Mouse (Mus musculus) kidney, embryonic 14.5 days (tissue): ENCODE results near the gene Zar1. TPM values are rescaled to one million over a fixed set of nuclear protein-coding genes. Genes with fewer than 3 reads are reported as not detected.
"Not testable (repeated sequence)": the region's sequence is repeated elsewhere in the genome, so short reads cannot be mapped to it uniquely, and the experiment has no call there.

Experiments
- ATAC-seq: fragments of 200-750 bp; cut with Nextera tagmentation; 2 replicates; pipeline ENCODE4 v1.8.0; 2017; ENCODE audit warnings: moderate number of reproducible peaks, mild to moderate bottlenecking, moderate TSS enrichment, moderate library complexity; ENCODE audit not compliant: low FRiP score, low TSS enrichment
- H3K27ac ChIP-seq: fragments of 300-500 bp; sonication (generic); 2 replicates; pipeline ENCODE4 v1.5.1; 2014; ENCODE audit warnings: low read depth, mild to moderate bottlenecking, low read length, moderate library complexity, mixed read lengths
- H3K27me3 ChIP-seq: fragments of 300-500 bp; sonication (generic); 2 replicates; pipeline ENCODE4 v1.6.1; 2014; ENCODE audit warnings: mild to moderate bottlenecking, low read length; ENCODE audit not compliant: control insufficient read depth, insufficient read depth
- H3K36me3 ChIP-seq: fragments of 300-500 bp; sonication (generic); 2 replicates; pipeline ENCODE4 v1.6.1; 2014; ENCODE audit warnings: low read length, mixed read lengths; ENCODE audit not compliant: control insufficient read depth, insufficient read depth
- H3K4me1 ChIP-seq: fragments of 300-500 bp; sonication (generic); 2 replicates; pipeline ENCODE4 v1.6.1; 2014; ENCODE audit warnings: low read length, mixed read lengths; ENCODE audit not compliant: control insufficient read depth, insufficient read depth
- H3K4me2 ChIP-seq: fragments of 300-500 bp; sonication (generic); replicated peaks from 2 replicates; pipeline ENCODE4 v1.6.1; 2014; ENCODE audit warnings: low read depth, mild to moderate bottlenecking, low read length
- H3K4me3 ChIP-seq: fragments of 300-500 bp; sonication (generic); 2 replicates; pipeline ENCODE4 v1.5.1; 2014; ENCODE audit warnings: mild to moderate bottlenecking, low read length
- H3K9ac ChIP-seq: fragments of 300-500 bp; sonication (generic); 2 replicates; pipeline ENCODE4 v1.6.1; 2014; ENCODE audit warnings: low read depth, mild to moderate bottlenecking, low read length, moderate library complexity
- H3K9me3 ChIP-seq: fragments of 300-500 bp; sonication (generic); 2 replicates; pipeline ENCODE4 v1.6.1; 2016; ENCODE audit warnings: low read length; ENCODE audit not compliant: control insufficient read depth
- WGBS: fragments of 180-500 bp; shearing (Covaris S2); extraction: QIAGEN DNeasy Blood & Tissue Kit; methylation state at CpG from one replicate; pipeline ENCODE4 v1.1.7; 2014; 5-methylcytosine and 5-hydroxymethylcytosine counted together
- polyA plus RNA-seq: library from polyadenylated mRNA; unstranded; fragments of >200 nt; fragmentation: Nextera tagmentation; extraction: Ambion mirVana; gene quantifications from 2 replicates; pipeline ENCODE4 v1.2.1, GENCODE M21; 2014

Gene Zar1
- polyA plus RNA-seq, 1 experiment from 2014 or later, result 0.45 TPM

DNA sequence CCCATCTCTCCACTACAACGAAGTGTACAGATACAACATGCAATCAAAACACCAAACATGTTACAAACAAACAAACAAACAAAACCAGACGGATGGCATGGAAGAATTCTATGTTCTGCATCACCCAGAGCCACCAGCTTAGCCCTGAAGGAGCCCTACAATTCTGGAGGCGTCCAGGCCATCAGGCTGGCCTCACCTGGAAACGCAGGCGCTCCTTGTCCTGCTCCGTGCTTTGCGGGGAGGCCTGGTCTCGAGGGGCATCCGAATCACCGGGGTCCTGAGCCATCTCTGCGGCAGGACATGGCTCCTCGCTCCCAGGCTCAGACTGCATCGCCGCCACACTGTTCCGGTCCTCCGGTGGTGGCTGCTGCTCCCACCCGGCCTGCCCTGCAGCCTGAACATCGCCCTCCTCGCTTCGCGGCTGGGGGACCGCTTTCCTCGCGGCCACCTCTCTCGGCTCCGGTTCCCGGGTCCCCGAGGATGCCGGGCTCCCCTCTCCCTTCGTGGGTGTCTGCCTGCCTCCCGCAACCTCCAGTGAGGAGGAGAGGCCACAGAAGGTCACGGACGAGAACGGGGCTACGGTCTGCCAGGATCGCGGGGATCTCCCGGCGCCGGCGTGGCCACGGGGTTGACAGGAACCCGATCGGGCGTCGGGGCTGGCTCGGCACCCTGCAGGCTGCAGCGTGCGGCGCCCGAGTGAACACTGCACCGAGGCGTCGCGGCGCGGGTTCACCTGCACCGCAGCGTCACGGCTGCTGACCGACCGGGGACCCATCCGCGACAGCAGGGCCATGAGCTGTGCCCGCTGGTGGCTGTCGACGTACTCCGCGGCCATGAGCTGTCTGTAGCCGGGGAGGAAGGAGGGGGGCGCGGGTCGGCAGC is 725 bp downstream of the Zar1 start:
- not testable (repeated sequence) for H3K4me1 ChIP-seq, H3K36me3 ChIP-seq, H3K27ac ChIP-seq, H3K27me3 ChIP-seq, H3K9me3 ChIP-seq
- 4% methylated on average over 54 of the region's 73 CpGs for WGBS
- peak overlapping the region; percentile 57 for H3K9ac ChIP-seq
- H3K4me3 ChIP-seq, result peak overlapping the region; percentile 41
- peak; percentile 76 for ATAC-seq
- peak overlapping the region; percentile 75 for H3K4me2 ChIP-seq

DNA sequence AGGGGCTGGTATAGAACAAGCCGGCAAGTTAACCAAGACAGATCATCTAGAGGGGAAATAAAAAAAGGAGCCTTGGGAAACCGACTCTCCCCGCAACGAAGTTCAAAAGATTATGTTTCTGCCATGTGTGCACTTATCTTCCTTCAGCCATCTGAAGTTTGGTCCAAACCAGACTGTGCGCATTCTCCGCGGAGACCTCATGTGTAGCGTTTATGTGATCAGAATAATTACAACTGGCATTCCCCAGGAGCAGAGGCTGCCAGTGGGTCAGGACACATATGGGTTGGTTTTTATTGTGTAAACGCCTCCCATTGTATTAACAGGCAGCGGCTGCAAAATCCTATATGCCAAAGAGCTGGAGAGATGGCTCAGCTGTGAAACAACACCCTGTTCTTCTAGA is 1.5 kb downstream of the Zar1 start:
- WGBS, result 50% methylated on average over 10 of the region's 10 CpGs
- not testable (repeated sequence) for H3K4me1 ChIP-seq, H3K9me3 ChIP-seq, H3K9ac ChIP-seq, H3K27ac ChIP-seq, H3K4me2 ChIP-seq, H3K4me3 ChIP-seq, H3K36me3 ChIP-seq, H3K27me3 ChIP-seq, ATAC-seq

DNA sequence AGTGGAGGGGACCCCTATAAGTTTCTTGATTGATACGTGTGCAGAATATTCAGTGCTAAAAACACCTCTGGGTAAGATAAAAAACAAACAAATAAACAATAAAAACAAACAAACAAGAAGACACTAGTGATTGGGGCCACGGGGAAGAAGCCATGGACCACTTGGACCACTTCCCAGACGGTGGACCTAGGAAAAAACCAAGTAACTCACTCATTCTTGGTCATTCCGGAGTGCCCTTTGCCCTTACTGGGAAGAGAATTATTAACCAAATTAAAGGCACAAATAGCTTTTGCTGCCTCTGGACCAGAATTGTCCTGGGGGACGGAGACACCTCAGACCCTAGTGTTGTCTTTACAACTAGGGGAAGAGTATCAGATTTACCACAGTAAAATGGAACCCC is 15.4 kb downstream of the Zar1 start:
- H3K4me3 ChIP-seq, result no peak overlapping the region
- 86% methylated on average over 5 of the region's 5 CpGs for WGBS
- H3K4me1 ChIP-seq, result no peaks in the 10 kb centered on the region
- H3K27ac ChIP-seq, result no peak overlapping the region
- H3K27me3 ChIP-seq, result no peaks in the 10 kb centered on the region
- no peak overlapping the region for H3K4me2 ChIP-seq
- H3K36me3 ChIP-seq, result no peaks in the 10 kb centered on the region
- no peak for ATAC-seq
- no peak overlapping the region for H3K9ac ChIP-seq
- H3K9me3 ChIP-seq, result peaks cover 7% of the 10 kb centered on the region; the same call in 1 of the 2 replicates

DNA sequence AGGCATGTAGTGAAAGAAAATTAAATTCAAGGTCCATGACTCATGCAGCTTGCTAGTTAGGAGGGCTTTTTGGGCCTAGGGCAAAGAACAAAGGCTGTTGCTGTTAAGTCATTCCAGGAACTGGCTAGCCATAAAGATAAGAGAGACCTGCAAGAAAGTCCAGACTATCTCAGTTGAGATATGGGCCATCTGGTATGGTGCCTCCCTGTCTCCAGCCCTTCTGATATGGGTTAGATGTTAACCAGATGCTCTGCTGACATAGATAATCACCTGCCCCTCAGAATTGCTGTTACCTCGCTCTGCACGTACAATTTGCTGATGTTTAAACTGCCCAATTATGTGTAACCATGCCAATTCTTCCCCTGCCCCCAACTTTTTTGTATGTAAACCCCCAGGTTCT is 17.9 kb downstream of the Zar1 start:
- not testable (repeated sequence) for H3K4me3 ChIP-seq, H3K27ac ChIP-seq, H3K4me1 ChIP-seq, H3K9ac ChIP-seq, H3K36me3 ChIP-seq, H3K9me3 ChIP-seq, H3K4me2 ChIP-seq, ATAC-seq, H3K27me3 ChIP-seq
- 85% methylated on average over 2 of the region's 2 CpGs for WGBS

DNA sequence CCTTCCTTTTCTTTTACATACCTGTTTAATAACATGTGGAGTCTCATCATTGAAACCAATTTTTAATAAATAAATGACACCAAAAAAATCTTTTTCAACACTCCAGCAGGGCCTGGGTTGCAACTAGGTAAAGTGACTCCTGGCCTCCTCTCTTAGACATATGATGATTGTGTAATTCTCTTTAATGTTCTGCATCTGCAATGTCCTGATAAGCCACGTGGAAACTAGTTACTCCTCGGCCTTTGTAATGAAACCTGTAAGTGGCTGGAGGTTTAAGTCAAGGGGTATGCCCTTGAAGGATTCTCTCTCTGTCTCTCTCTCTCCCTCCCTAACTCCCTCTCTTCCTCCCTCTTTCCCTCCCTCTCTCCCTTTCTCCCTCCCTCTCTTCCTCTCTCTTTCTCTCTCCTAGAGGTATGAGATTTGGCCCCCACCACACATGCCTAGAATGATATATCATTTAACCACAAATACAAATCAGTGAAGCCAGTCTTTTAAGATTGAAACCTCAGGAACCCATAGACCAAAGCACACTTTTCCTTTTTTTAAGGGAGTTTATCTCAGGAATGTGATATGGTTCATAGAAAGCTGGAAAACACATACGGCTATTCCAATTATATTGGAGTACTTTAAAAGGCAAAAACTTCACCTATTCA is 20.0 kb downstream of the Zar1 start:
- no peaks in the 10 kb centered on the region for H3K9me3 ChIP-seq
- no peaks in the 10 kb centered on the region; the same call in 1 of the 2 replicates for H3K36me3 ChIP-seq
- 77% methylated on average over 3 of the region's 3 CpGs for WGBS
- ATAC-seq, result no peak
- H3K4me3 ChIP-seq, result no peak overlapping the region
- H3K27ac ChIP-seq, result no peak overlapping the region
- H3K4me2 ChIP-seq, result no peak overlapping the region
- H3K27me3 ChIP-seq, result no peaks in the 10 kb centered on the region
- H3K9ac ChIP-seq, result no peak overlapping the region
- H3K4me1 ChIP-seq, result peaks cover 6% of the 10 kb centered on the region; the same call in 1 of the 2 replicates

DNA sequence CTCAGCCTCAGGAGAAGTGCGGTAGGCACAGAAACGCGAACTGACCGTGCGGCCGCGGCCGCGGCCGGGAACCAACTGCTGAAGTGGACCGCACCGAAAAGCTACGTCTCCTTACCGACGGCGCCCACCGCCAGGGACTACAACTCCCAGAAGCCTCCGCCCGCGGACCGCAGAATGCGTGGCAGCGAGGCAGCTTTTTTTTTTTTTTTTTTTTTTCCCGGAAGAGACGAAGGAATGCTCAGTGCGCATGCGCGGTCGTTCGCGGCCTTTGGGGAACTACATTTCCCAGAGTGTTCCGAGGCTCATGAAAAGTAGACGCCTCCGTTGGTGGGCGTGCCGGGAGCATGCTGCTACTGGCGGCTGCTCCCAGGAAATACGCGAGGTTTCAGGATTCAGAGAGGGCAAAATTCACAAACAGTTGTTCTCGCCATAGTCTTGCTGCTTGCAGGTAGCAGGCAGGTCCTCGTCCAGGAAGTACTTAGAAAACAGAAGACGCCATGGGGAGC is 21.5 kb downstream of the Zar1 start, which contains the start of gene Nfxl1:
TSS of gene Nfxl1 (minus strand) at position 141 of the 506 bp plus-strand sequence.
- H3K36me3 ChIP-seq, result peaks cover 6% of the 10 kb centered on the region; the same call in 1 of the 2 replicates
- peak; percentile 96 for ATAC-seq
- no peaks in the 10 kb centered on the region for H3K27me3 ChIP-seq
- peaks cover 6% of the 10 kb centered on the region; the same call in 1 of the 2 replicates for H3K4me1 ChIP-seq
- WGBS, result 0% methylated on average over 42 of the region's 42 CpGs
- H3K9ac ChIP-seq, result peak within 1 kb of the TSS; percentile 88
- no peaks in the 10 kb centered on the region for H3K9me3 ChIP-seq
- H3K27ac ChIP-seq, result peak within 1 kb of the TSS; percentile 55; the same call in 1 of the 2 replicates
- peak within 1 kb of the TSS; percentile 84 for H3K4me2 ChIP-seq
- H3K4me3 ChIP-seq, result peak within 1 kb of the TSS; percentile 93

DNA sequence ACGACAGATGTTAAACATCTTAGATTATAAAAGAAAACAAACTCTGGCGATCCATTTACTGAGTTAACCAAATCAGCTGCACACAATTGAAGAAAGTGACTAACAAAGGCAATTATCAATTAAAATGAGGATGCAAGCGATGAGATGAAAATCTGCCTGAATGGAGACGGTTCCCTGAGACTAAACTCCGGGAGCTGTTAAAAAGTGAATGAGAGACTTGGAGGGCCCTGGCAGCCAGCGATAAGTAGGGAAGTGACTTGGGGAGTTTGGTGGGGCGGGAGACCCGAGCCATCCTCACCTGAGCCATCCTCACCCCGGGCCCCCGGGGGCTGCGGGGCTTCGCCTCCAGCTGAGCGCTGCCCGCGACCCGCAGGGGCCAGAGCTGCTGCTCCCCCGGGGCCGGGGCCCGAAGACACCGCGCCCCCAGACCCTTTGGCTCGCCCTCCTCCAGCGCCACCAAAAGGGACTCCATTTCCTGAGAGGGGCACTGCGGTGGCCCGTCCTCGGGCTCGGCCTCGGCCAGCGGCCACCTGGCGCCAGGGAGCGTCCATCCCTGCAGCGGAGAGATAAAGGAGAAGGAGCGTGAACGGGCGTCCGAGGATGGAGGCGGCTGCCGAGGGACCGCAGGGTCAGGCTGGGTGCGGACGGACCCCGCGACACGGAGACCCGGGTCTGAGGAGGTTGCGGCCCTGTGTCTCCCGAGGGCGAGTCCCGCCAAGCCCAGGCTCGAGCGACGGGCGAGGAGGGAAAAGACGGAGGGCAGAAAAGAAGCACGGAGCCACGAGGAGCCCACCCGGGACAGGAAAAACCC is 22.1 kb downstream of the Zar1 start:
- peak; percentile 81 for ATAC-seq
- Histone ChIP-seq H3K36me3 (peaks cover 13% of the 10 kb centered on the region; the same call in 1 of the 2 replicates), H3K4me2 (peak overlapping the region; percentile 84), H3K27ac (peak overlapping the region; percentile 55; the same call in 1 of the 2 replicates), H3K9me3 (no peaks in the 10 kb centered on the region), H3K9ac (peak overlapping the region; percentile 88), H3K4me1 (peaks cover 6% of the 10 kb centered on the region; the same call in 1 of the 2 replicates), H3K27me3 (no peaks in the 10 kb centered on the region), H3K4me3 (peak overlapping the region; percentile 93)
- WGBS, result under 1% methylated on average over 57 of the region's 57 CpGs

DNA sequence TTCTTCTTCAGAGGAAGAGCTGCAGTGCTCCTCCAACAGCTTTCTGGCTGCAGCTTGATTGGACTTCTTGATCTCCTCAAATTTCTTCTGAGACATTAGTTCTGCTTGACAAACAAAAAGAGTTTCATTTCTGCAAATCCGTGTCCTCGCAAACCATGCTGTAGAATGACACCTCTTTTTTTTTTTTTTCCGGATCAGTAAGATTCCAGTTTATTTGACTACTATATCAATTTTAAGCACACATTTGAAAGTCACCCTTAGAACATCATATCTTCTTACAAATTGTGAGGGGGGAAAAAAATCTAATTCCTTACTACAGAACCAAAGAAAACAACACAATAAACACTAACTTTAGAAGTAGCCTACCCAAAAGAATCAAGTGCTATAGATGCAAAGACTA is 24.8 kb downstream of the Zar1 start:
- Histone ChIP-seq H3K4me1 (peaks cover 6% of the 10 kb centered on the region; the same call in 1 of the 2 replicates), H3K27ac (no peak overlapping the region), H3K4me2 (no peak overlapping the region), H3K9ac (no peak overlapping the region), H3K4me3 (no peak overlapping the region), H3K36me3 (peaks cover 25% of the 10 kb centered on the region; the same call in 1 of the 2 replicates), H3K27me3 (no peaks in the 10 kb centered on the region), H3K9me3 (no peaks in the 10 kb centered on the region)
- WGBS, result 59% methylated on average over 3 of the region's 3 CpGs
- ATAC-seq, result no peak
